Mouse (Mus musculus): ENCODE results near the gene Rpgrip1l. TPM values are rescaled to one million over a fixed set of nuclear protein-coding genes. Genes with fewer than 3 reads are reported as not detected.

The Rpgrip1l gene
- polyA plus RNA-seq, 1 experiment = 3.3 TPM

DNA sequence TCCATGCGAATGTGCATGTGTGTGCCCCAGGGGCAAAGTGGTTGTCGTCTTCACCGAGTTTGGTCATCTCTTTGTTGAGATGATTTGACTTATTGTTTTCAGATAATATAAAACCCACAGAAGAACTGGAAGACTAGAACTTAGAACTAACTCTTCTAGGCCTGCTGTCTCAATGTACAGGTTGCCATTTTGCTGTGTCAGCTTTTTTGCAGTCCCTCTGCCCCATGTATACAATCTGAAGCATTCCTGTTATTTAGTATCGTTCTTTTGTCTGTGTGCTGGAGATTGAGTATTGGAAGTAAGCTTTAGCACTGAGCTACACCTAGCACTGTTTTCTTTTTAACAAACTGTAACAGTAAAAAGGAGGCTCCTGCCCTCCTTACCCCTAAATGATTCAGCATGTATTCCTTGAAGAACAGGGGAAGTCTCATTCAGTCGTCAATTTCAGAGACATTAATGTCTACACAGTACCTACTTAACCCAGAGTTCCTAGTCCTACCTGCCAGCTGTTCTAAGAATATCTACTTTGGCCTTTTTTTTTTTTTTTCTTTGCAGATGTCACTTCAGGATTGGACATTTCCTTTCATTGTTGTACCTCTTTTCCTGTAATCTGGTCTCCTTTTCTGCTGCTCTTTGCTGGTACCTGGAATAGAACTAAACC lies 4.6 kb upstream of the Rpgrip1l start:
- Histone ChIP-seq H3K27ac (replicated peaks; ENCODE audit: low read depth, low read length) (no peak overlapping the region), H3K4me1 (ENCODE audit: control insufficient read depth, insufficient read depth, insufficient read length, low read length) (peaks cover 3% of the 10 kb centered on the region; the same call in 1 of the 2 replicates), H3K4me3 (ENCODE audit: insufficient read depth, low read depth, low read length) (no peak overlapping the region)

DNA sequence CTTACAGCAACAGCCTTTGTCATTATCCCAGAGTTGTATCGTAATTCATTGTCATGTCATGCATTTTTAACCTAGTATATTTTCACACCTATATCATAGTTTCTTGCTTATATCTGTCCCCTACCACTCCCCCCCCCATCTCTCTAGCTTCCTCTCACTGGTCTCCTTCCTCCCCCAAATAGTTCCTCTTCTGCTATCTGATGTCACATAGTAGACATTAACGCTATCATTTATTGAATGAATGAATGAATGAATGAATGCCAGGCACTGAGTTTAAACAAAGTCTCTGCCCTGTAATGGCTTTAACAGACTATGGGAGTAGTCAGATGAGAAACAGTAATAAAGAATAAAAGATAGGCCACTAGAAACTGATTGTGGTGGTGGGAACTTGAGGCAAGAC lies 720 bp downstream of the Rpgrip1l start:
- H3K27ac ChIP-seq (replicated peaks; ENCODE audit: low read depth, low read length) = no peak overlapping the region
- H3K4me1 ChIP-seq (ENCODE audit: control insufficient read depth, insufficient read depth, insufficient read length, low read length) = no peaks in the 10 kb centered on the region
- H3K4me3 ChIP-seq (ENCODE audit: insufficient read depth, low read depth, low read length) = peak overlapping the region; percentile 75

DNA sequence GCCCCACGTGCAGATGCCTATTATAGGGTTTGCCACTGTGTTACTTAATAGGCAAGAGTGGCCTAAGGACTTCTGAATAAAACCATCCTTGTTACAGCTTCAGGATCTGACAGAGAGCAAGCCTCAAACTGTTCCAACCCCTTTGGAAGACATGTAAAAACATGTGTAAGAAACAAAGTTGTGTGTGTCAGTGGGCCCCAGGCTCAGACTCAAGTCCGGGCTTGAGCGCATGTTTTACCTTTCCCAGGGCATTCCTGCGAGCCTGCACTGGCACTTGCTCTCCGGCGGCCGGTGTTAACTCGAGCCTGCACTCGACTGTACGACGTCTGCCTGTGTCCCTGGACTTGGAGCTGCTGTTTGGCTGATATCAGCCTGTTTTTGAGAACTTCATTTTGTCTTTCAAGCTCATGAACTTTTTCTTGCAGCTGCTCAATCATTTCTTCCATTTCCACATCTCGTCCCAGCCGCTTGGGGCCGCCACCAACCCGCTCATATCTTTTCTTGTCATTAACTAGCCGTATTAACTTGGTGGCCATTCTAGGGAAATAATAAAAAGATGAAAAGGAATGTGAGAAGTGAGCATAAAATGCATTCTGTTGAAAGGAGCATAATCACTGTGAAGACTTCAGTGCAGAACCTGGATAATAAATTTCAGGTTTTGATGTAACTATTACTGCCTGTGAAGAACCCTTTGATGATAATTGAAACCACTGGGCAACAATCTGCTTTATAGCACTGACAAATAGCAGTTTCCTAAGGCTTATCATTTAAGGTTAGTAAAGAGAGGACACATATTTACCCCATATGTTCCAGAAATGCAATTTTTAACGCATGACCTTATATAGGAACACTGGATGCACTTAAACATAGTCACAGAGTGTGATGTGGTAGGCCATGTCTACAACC lies 8.3 kb downstream of the Rpgrip1l start:
- H3K4me1 ChIP-seq (ENCODE audit: control insufficient read depth, insufficient read depth, insufficient read length, low read length) = no peaks in the 10 kb centered on the region
- no peak overlapping the region for H3K27ac ChIP-seq (replicated peaks; ENCODE audit: low read depth, low read length)
- H3K4me3 ChIP-seq (ENCODE audit: insufficient read depth, low read depth, low read length) = no peak overlapping the region

DNA sequence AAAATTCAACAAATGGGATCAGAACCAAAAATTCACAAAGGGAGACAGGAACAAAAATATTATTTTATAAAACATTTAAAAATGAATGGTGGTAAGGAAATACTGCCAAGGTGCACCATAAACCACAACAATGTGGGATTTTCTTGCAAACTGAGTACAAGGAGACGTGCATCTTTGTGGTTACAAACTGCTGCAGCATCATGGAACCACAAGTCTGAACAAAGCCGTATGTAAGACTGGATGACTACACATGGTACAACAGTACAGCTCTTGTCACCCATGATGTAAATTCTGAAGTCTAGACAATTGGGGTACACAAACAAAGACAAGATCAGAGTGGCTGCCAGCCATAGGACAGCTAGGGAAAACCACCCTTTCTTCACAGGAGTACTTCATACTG lies 14.4 kb downstream of the Rpgrip1l start:
- no peak overlapping the region for H3K27ac ChIP-seq (replicated peaks; ENCODE audit: low read depth, low read length)
- H3K4me3 ChIP-seq (ENCODE audit: insufficient read depth, low read depth, low read length) = no peak overlapping the region
- H3K4me1 ChIP-seq (ENCODE audit: control insufficient read depth, insufficient read depth, insufficient read length, low read length) = no peaks in the 10 kb centered on the region

DNA sequence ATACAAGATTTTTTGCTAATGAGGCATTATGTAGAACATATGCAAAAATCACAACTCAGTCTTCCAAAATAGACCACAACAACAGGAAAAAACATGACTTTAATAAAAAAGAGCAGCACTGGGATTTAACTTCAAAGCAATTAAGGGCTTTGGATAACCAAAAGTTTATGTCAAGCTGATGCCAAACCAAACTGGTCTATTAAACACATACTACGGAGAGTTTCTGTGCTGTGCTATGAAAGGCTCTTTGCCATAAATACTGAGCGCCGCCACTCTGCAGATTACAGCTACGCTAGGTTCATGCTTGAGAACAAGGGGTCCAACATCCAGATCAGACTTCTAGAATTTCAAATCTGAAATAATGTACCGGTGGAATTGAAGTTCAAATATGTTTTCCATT lies 17.3 kb downstream of the Rpgrip1l start:
- H3K4me3 ChIP-seq (ENCODE audit: insufficient read depth, low read depth, low read length) = no peak overlapping the region
- H3K4me1 ChIP-seq (ENCODE audit: control insufficient read depth, insufficient read depth, insufficient read length, low read length) = no peaks in the 10 kb centered on the region
- no peak overlapping the region for H3K27ac ChIP-seq (replicated peaks; ENCODE audit: low read depth, low read length)

DNA sequence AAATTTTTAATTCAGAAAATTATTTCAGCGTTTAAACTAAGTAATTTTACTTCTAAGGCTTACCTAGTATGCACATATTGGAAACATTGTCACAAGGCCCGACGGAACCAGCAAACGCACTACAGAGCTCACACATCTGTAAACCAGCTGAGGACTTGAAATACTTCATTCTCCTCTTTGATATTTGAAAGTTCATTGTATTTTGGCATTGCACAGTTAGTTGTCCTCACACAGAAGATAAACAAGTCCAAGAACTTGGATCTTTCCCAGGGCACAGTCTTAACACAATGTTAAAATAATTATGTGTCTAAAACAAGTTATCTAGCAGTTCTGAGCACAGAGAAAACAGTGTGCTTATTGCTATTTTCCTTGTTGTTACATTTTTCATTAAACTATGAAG lies 22.5 kb downstream of the Rpgrip1l start:
- Histone ChIP-seq H3K4me1 (ENCODE audit: control insufficient read depth, insufficient read depth, insufficient read length, low read length) (no peaks in the 10 kb centered on the region), H3K27ac (replicated peaks; ENCODE audit: low read depth, low read length) (no peak overlapping the region), H3K4me3 (ENCODE audit: insufficient read depth, low read depth, low read length) (no peak overlapping the region)

DNA sequence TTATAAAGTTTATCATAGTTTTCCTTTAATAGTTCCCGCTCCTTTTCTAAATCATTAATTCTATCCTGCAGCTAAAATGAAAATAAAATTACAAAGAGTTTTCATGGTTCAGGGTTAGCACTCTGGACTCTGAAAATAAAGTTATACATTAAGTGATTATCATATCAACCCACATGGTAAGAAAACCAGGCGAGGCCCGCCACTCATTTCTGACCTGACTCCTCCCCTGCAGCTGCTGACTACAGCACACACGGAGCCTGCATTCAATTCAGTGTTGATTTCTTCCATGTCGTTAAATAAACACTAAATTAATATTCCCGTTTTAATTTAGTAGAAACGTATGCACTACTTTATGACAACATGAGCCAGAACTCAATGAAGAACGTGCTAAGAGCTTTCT lies 26.8 kb downstream of the Rpgrip1l start:
- Histone ChIP-seq H3K27ac (replicated peaks; ENCODE audit: low read depth, low read length) (no peak overlapping the region), H3K4me1 (ENCODE audit: control insufficient read depth, insufficient read depth, insufficient read length, low read length) (no peaks in the 10 kb centered on the region)

DNA sequence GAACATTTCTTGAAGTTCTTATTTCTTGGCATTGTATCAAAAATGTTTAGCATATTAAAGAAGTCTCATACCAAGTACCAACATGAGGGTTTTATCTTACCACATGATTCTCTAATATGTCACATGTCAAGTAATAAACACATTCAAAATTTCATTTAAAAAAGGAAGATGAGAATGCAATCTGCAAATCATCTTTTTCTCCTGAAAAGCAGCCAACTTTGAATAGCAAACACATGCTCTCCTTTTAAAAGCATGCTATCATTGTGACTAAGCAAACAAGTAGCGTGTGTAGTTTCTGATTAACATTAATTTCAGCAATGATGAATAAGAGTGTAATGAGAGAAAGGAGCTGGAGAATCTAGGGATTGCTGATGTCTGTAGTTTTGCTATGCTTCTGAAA lies 29.2 kb downstream of the Rpgrip1l start:
- Histone ChIP-seq H3K4me3 (ENCODE audit: insufficient read depth, low read depth, low read length) (no peak overlapping the region), H3K27ac (replicated peaks; ENCODE audit: low read depth, low read length) (no peak overlapping the region), H3K4me1 (ENCODE audit: control insufficient read depth, insufficient read depth, insufficient read length, low read length) (no peaks in the 10 kb centered on the region)

More for the DNA sequence above, 26.8 kb downstream of the Rpgrip1l start:
- H3K4me3 ChIP-seq (ENCODE audit: insufficient read depth, low read depth, low read length) = no peak overlapping the region

DNA sequence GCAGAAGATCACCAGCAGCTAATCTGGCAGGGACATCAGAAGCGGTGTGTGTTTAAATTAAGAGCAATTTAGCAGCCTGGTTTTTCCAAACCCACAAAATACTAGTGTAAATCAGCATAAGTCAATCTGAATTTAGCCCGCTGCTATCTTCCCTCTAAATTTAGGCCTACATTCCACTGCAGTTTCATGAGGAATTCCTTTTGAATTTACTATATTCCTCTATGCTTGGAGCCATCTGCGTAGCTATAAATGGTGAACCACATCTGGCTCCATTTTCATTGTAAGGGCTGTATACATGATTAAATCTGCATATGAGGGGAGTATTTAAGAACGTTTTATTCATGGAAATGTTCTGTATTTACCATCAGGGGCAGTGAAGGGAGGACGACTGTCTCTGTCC lies 30.4 kb downstream of the Rpgrip1l start:
- Histone ChIP-seq H3K4me3 (ENCODE audit: insufficient read depth, low read depth, low read length) (no peak overlapping the region), H3K27ac (replicated peaks; ENCODE audit: low read depth, low read length) (no peak overlapping the region)

DNA sequence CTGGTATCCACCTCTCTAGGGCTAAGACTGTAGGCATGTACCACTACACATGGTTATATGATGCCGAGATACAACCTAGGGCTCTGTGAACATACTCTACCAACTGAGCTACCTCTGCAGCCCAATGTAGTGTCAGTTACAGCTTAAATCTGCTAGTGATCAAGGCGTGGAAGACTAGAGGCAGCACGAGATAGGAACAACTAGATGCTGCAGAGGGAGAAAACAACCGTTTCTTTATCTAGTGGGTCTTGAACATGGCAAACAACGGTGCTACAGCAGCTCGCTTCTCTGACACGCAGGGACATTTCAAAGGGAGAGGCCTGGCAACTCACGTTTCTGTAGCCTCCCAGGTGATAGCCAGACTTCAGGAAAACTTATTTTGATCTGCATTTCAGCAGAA lies 31.5 kb downstream of the Rpgrip1l start:
- Histone ChIP-seq H3K27ac (replicated peaks; ENCODE audit: low read depth, low read length) (no peak overlapping the region), H3K4me3 (ENCODE audit: insufficient read depth, low read depth, low read length) (no peak overlapping the region), H3K4me1 (ENCODE audit: control insufficient read depth, insufficient read depth, insufficient read length, low read length) (no peaks in the 10 kb centered on the region)

More for the DNA sequence above, 30.4 kb downstream of the Rpgrip1l start:
- no peaks in the 10 kb centered on the region for H3K4me1 ChIP-seq (ENCODE audit: control insufficient read depth, insufficient read depth, insufficient read length, low read length)

DNA sequence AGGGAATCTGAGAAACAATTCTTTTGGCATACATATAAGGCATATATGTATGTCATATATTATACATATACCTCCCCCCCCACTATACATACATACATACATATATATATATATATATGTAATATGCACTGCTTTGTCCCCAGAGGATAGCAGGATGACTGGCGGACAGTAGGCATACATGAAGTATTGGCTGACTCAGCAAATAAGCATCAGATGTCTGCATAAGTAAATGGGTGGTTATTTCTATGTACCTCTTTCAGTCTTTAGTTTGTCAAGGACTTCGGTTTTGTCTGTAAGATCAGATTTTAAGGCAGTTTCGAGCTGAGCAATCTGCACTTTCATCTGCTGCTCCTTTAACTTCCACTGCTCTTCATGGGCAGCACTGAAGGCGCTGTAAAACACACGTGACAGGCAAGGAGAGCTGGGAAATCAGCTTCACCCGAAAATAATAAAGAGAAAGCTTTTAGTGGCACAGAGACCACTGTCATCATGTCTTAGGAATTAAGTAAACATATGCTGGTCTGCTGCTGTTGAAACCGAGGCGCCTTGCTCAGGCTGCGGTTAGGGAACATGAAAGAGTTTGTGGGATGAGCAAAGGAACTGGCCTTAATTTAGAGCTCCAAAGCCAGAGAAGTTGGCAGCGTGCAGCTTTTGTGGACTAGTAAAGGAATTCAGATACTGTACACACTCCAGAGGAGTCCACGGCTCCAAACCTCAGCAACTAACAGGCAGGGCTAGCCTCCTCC lies 32.4 kb downstream of the Rpgrip1l start:
- no peak overlapping the region for H3K27ac ChIP-seq (replicated peaks; ENCODE audit: low read depth, low read length)
- no peaks in the 10 kb centered on the region for H3K4me1 ChIP-seq (ENCODE audit: control insufficient read depth, insufficient read depth, insufficient read length, low read length)
- no peak overlapping the region for H3K4me3 ChIP-seq (ENCODE audit: insufficient read depth, low read depth, low read length)

DNA sequence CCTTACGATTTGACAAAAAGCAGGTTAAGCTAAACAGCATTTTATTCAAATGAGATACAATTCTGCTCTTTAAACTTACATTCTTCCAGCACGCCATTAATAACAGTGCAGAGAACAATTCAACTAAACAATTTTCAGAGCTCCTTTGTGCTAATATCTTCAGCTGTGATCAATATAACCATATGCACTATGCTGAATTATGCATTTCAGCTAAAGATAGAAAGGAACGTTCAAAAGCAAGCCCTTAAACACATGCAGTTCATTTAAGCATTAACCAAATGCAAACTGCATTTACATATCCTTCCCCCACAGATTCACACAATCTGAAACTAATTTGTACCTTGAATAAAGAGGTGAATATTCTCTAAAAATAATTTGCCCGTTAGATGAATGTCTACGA lies 35.0 kb downstream of the Rpgrip1l start:
- no peak overlapping the region for H3K27ac ChIP-seq (replicated peaks; ENCODE audit: low read depth, low read length)
- H3K4me1 ChIP-seq (ENCODE audit: control insufficient read depth, insufficient read depth, insufficient read length, low read length) = no peaks in the 10 kb centered on the region
- no peak overlapping the region for H3K4me3 ChIP-seq (ENCODE audit: insufficient read depth, low read depth, low read length)

DNA sequence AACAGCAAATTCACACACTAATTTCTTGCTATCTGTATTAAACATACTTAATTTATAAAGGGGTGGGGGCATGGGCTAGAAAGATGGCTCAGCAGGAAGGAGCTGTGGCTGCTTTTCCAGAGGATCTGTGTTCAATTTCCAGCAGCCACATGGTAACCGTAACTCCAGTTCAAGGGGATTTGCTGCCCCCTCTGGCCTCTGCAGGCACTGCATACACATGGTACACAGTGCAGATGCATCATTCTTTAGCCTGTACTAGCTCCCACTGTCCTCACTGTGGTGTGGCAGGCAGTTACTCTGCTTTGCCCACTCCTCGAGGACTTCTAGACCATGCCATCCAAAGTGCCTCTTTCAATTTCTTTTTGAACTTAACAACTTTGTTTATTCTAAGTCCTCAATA lies 36.7 kb downstream of the Rpgrip1l start:
- Histone ChIP-seq H3K4me3 (ENCODE audit: insufficient read depth, low read depth, low read length) (no peak overlapping the region), H3K4me1 (ENCODE audit: control insufficient read depth, insufficient read depth, insufficient read length, low read length) (no peaks in the 10 kb centered on the region), H3K27ac (replicated peaks; ENCODE audit: low read depth, low read length) (no peak overlapping the region)

DNA sequence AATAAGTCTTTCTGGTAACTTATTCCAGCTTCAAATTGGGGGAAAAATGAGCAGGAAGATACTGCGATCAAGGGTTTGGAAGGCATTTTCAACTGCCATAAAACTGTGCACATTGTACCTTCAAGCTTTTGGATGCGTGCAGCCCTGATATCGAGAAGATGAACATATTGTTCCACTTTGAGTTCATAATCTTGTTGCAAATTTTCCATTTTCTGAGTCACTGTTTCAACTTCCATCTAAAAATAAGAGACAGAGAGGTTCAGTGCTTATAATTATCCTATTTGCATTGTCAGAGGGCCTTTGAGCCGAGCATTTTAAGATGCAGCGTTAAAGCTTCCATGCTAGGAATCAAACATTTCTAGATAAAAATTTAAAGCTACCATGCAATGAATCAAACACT lies 39.6 kb downstream of the Rpgrip1l start:
- H3K4me1 ChIP-seq (ENCODE audit: control insufficient read depth, insufficient read depth, insufficient read length, low read length) = no peaks in the 10 kb centered on the region
- H3K27ac ChIP-seq (replicated peaks; ENCODE audit: low read depth, low read length) = no peak overlapping the region
- no peak overlapping the region for H3K4me3 ChIP-seq (ENCODE audit: insufficient read depth, low read depth, low read length)

DNA sequence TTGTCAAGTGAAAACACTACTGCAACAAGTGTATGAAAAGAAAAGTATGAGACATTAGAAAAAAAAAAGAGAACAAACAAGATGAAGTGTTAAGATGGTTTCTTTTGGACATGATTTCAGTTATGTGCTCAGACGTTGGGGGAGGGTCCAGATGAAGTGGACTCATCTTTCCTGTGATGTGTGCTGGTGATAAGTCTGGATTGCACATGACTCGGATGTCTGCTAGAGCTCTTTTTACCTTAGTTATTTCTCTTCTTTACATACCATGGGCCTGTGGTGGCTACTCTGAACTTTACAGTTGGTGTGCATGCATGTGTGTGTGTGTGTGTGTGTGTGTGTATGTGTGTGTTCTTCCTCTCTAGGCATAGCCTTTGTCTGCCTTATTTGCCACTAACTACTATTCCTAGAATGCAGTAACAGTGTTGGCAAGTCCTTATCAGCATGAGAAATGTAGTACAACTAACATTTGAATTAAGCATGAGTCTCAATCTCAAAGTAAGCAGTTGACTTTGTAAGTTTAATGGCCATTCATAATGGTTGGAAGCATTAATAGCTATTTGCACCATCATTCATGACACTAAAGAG lies 43.6 kb downstream of the Rpgrip1l start:
- H3K27ac ChIP-seq (replicated peaks; ENCODE audit: low read depth, low read length) = no peak overlapping the region
- no peaks in the 10 kb centered on the region for H3K4me1 ChIP-seq (ENCODE audit: control insufficient read depth, insufficient read depth, insufficient read length, low read length)
- no peak overlapping the region for H3K4me3 ChIP-seq (ENCODE audit: insufficient read depth, low read depth, low read length)

All from brown adipose tissue, adult 24 weeks (tissue).